In genomic region chr15:5240360-5240759, GRCm38 (mm10) we compare ENCODE assay signal across 11 mouse cellular contexts. TPM values are rescaled to one million over a fixed set of nuclear protein-coding genes. Genes with fewer than 3 reads are reported as not detected.
A peak's percentile ranks its signal among the peaks of the same experiment; 100 is the strongest.
DNase-seq lines count a peak whose midpoint lies in the region; ATAC-seq lines count a peak whose summit lies in the region.
"Had no signal": no experiment of that assay in that cellular context is flagged by ENCODE, and none has a peak within 500 bp of the region (broad histone marks: within the 10 kb centered on the region; RNA-seq: fewer than 3 reads in every experiment).

No protein-coding gene starts in this region.

- DNase-seq in heart, adult 11 months, result peak; percentile 86
- DNase-seq in heart, adult 9 months (ENCODE audit: low spot score in 2 of 2), result no peak
- no peak for DNase-seq in liver, embryonic 11.5 days (ENCODE audit: low spot score)
- no peak for DNase-seq in liver
- DNase-seq in lung, postnatal 10 days, result no peak
- no peak for DNase-seq in frontal cortex, postnatal 14 days (ENCODE audit: low spot score in 2 of 2)
- DNase-seq: cerebellum, adult 11-12 months had no signal

- peak overlapping the region; percentile 3; the same call in 1 of the 2 replicates for H3K4me3 ChIP-seq in liver, embryonic 11.5 days (ENCODE audit: low read depth, low read length)
- H3K4me3 ChIP-seq in intestine, embryonic 16.5 days (ENCODE audit: low read length), result peak overlapping the region; percentile 1; the same call in 1 of the 2 replicates
- peak overlapping the region; percentile 60; the same call in 1 of the 2 replicates for H3K4me3 ChIP-seq in stomach, embryonic 14.5 days (ENCODE audit: low read depth, low read length)

- H3K27ac ChIP-seq in liver, embryonic 11.5 days (ENCODE audit: low read depth, low read length), result peak overlapping the region; percentile 65
- no peak overlapping the region for H3K27ac ChIP-seq in intestine, embryonic 16.5 days (ENCODE audit: low read length)
- no peak overlapping the region for H3K27ac ChIP-seq in stomach, embryonic 14.5 days (ENCODE audit: low read length)

- no peak for ATAC-seq in liver, embryonic 11.5 days (replicated peaks; ENCODE audit: low FRiP score)
- no peak for ATAC-seq in intestine, embryonic 16.5 days
- ATAC-seq in stomach, embryonic 14.5 days (ENCODE audit: insufficient number of reproducible peaks, insufficient read depth, low FRiP score, low read depth), result no peak
- ATAC-seq: activated CD4-positive, CD25-positive, alpha-beta regulatory T cell, adult 4 months; hindbrain, embryonic 16.5 days had no signal

- H3K4me2 ChIP-seq in liver, embryonic 11.5 days, result peak overlapping the region; percentile 100
- H3K4me2 ChIP-seq in intestine, embryonic 16.5 days (ENCODE audit: low read depth, low read length), result 0 out of 2 replicates have a peak overlapping the region, but pooled peaks have one; percentile 96
- H3K4me2 ChIP-seq in stomach, embryonic 14.5 days (replicated peaks; ENCODE audit: low read depth, low read length), result peak overlapping the region; percentile 100

- peaks cover 22% of the 10 kb centered on the region for H3K27me3 ChIP-seq in liver, embryonic 11.5 days (replicated peaks; ENCODE audit: control insufficient read depth, insufficient read depth, low read length)
- H3K27me3 ChIP-seq in intestine, embryonic 16.5 days (replicated peaks; ENCODE audit: control insufficient read depth, insufficient read depth, low read length), result peaks cover 9% of the 10 kb centered on the region; the same call in 1 of the 2 replicates
- H3K27me3 ChIP-seq in stomach, embryonic 14.5 days (ENCODE audit: control insufficient read depth, insufficient read depth, low read length), result no peaks in the 10 kb centered on the region

- peaks cover 29% of the 10 kb centered on the region for H3K4me1 ChIP-seq in liver, embryonic 11.5 days (replicated peaks; ENCODE audit: control insufficient read depth, insufficient read depth, low read length)
- H3K4me1 ChIP-seq in intestine, embryonic 16.5 days (ENCODE audit: control insufficient read depth, insufficient read depth, low read length), result peaks cover 23% of the 10 kb centered on the region
- H3K4me1 ChIP-seq in stomach, embryonic 14.5 days (ENCODE audit: control insufficient read depth, insufficient read depth, low read length), result peaks cover 12% of the 10 kb centered on the region; the same call in 1 of the 2 replicates

- 0 out of 2 replicates have a peak overlapping the region, but pooled peaks have one; percentile 12 for H3K9ac ChIP-seq in liver, embryonic 11.5 days (ENCODE audit: low read depth, low read length)
- H3K9ac ChIP-seq in intestine, embryonic 16.5 days (ENCODE audit: low read depth, low read length), result no peak overlapping the region
- H3K9ac ChIP-seq in stomach, embryonic 14.5 days (replicated peaks; ENCODE audit: low read depth, low read length), result no peak overlapping the region

- no peaks in the 10 kb centered on the region for H3K36me3 ChIP-seq in liver, embryonic 11.5 days (ENCODE audit: control insufficient read depth, insufficient read depth, low read length)
- H3K36me3 ChIP-seq in intestine, embryonic 16.5 days (ENCODE audit: control insufficient read depth, insufficient read depth, low read length), result no peaks in the 10 kb centered on the region
- no peaks in the 10 kb centered on the region for H3K36me3 ChIP-seq in stomach, embryonic 14.5 days (ENCODE audit: control insufficient read depth, insufficient read depth, low read length)

- no peaks in the 10 kb centered on the region for H3K9me3 ChIP-seq in liver, embryonic 11.5 days (ENCODE audit: control insufficient read depth, low read length)
- no peaks in the 10 kb centered on the region for H3K9me3 ChIP-seq in intestine, embryonic 16.5 days (ENCODE audit: control insufficient read depth, low read length)
- no peaks in the 10 kb centered on the region for H3K9me3 ChIP-seq in stomach, embryonic 14.5 days (ENCODE audit: control insufficient read depth, low read depth, low read length)

- WGBS in liver, embryonic 11.5 days, result 68% methylated on average over 6 of the region's 6 CpGs
- 72% methylated on average over 6 of the region's 6 CpGs for WGBS in intestine, embryonic 16.5 days
- WGBS in stomach, embryonic 14.5 days, result 75% methylated on average over 6 of the region's 6 CpGs

RNA-seq across cellular contexts. Expression of gene Ptger4, which starts 3.6 kb away (rescaled TPM):
- polyA plus RNA-seq in liver, embryonic 11.5 days (2014; fragmentation: Nextera tagmentation; extraction: Ambion mirVana), result 5.1 and 5.8 TPM in 2 replicates
- polyA plus RNA-seq in intestine, embryonic 16.5 days (2015; fragmentation: Nextera tagmentation; extraction: Ambion mirVana), result 6.0 and 7.1 TPM in 2 replicates
- 5.1 and 5.8 TPM in 2 replicates for polyA plus RNA-seq in stomach, embryonic 14.5 days (2014; fragmentation: Nextera tagmentation; extraction: Ambion mirVana)

RNA-seq across cellular contexts. Expression of gene Ttc33, which starts 55.0 kb away (rescaled TPM):
- 29.2 and 32.3 TPM in 2 replicates for polyA plus RNA-seq in liver, embryonic 11.5 days (2014; fragmentation: Nextera tagmentation; extraction: Ambion mirVana)
- 32.0 and 32.9 TPM in 2 replicates for polyA plus RNA-seq in intestine, embryonic 16.5 days (2015; fragmentation: Nextera tagmentation; extraction: Ambion mirVana)
- polyA plus RNA-seq in stomach, embryonic 14.5 days (2014; fragmentation: Nextera tagmentation; extraction: Ambion mirVana), result 47.6 and 49.1 TPM in 2 replicates

Comparison
In these comparisons a context has a peak if more than half of its experiments do, and no peak if none do; other contexts are left out.
1. H3K4me3 ChIP-seq: peak in every context shown above with its lines; median percentile 60 in stomach, embryonic 14.5 days; 3 in liver, embryonic 11.5 days; 1 in intestine, embryonic 16.5 days.